Mouse (Mus musculus) 3134 (cell line): ENCODE results near the gene Spats2l.

Experiments used
- DNase-seq: peaks from one replicate; pipeline ENCODE4 v3.0.0-alpha.2; 2011; ENCODE audit warnings: low spot score; ENCODE audit not compliant: insufficient read length; ENCODE audit errors: extremely low read depth

The Spats2l gene

GRCm38 (mm10) chr1:57969327-57970271 is 195.6 kb downstream of the Spats2l start:
- peak; percentile 97 for DNase-seq

DNA sequence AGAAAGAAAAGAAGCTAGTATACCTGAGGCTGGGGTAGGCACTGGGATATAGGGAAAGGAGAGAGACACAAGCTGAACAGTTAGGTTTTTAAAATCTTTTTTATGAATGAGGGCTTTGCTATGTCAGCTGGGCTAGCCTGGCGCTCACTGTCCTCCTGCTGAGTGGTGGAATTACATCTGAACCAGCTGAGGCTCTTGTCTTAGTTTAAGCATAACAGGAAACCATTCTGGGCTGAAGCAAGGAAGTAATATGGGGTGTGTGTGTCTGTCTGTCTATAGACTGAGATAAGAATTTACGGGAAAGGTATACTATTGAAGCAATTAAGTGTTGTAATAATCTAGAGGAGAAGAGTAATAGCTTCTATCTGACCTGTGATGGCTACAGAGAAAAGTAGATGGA is 197.6 kb downstream of the Spats2l start:
- DNase-seq, result no peak

DNA sequence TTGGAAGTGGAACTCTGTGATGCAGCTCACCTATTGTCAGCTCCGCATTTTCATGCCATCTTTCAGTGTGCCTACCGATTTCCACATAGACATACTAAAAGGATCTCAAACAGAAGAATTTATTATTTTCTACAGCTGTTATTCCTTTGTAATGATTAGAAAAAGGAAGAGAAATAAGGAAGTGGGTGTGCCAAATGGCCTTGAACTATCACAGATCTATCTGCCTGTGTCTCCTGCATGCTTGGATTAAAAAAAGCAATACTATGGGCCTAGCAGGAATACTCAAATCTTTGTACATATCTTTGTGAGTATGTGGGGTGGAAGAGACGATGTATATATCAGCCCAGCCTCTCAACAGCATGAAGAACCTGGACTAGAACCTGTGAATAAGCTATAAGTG is 202.9 kb downstream of the Spats2l start:
- no peak for DNase-seq

- DNase-seq, result peak; percentile 73
Observed at GRCm38 (mm10) chr1:57989052-57989600, 215.2 kb downstream of the Spats2l start.

DNA sequence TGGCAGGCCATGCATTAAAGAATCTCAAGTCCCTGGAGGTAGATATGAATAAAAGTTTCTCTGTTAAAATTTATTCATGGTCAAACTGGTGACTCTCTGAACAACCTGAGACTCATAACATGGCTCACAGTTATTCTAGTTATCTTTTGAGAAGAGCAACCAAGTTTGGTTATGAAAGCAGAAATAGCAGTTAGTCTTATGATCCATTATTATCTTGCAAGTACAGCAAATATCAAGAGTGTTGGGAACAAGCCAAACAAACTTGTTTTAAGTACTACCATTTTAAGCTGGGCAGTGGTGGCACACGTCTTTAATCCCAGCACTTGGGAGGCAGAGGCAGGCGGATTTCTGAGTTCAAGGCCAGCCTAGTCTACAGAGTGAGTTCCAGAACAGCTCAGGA is 217.3 kb downstream of the Spats2l start:
- DNase-seq, result no peak

DNA sequence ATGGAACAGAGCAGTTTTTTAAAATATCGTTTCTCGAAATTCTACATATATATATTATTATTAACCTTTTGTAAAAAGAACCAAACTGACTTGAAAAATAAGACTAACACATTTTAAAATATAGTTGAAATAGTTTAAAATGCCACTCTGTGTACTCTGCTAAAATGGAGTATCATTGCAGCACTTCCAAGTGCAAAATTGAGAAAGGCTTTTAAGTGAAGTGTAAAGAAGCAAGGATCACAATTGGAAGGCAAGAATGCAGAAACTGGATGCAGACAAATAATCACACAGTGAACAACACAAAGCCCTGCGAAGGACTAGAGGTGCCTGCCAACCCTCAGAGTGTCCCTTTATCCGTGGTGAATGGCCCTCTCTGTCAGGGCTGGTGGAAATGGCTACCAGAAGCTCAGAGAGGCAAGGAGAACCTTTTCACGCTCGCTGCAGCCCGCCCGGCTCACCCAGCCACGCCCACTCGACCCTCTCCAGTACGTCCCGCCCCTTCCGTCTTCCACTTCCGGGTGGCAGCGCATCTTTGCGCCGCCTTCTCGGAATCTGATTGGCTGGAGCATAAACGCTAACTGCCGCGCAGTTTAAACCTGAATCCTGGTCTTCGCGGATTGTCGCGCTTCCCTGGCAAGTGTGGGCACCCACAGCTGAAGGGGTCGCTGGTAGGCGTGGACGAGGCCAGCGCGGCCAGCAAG is 221.6 kb downstream of the Spats2l start, which contains the start of gene Sgo2a:
Gene Sgo2a, plus strand, starts transcription at position 540 of the 701 bp plus-strand sequence.
- peak; percentile 94 for DNase-seq

DNA sequence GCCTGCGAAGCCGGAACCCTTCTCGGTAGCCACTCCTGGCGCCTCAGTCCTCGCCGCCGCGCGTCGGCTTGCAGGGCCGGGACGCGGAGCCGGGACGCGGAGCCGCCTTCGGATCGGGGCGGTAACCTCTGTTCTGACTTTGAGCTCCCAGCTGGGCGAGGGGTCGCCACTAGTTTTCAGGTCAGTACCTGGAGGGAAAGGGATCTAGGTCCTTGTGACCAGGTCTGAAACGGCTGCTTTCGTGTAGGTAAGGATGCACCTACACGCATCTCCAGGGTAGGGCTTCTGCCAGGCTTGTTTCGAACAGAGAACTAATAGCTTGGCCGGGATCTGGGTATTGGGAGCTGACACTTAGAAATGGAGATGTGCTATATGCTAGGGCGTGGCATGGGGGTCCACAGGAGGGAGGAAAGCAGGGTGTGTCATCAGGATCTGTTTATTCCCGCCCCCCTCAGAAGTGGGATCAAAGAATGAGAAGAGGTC is 222.2 kb downstream of the Spats2l start:
- no peak for DNase-seq
